In the genomic region with DNA sequence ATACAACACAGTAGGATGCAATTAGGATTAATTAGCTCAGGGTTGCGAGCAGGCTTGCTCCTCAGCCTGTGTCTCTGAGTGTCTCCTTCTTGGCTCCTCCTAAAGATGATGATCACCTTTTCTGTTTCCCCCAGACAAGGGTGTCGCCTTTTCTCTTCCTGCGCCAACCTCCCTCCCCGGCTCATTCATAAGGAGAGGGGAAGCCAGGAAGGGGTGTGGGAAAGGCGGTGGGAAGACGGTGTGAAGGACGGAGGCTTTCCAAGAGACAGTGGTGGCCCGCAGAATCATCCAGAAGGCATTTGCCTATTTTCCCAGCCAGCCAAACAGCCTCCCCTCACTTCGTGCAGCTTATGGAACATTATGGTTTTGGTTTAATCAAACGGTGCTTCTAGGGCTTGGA, we compare ENCODE assay signal across 16 mouse cellular contexts. TPM values are rescaled to one million over a fixed set of nuclear protein-coding genes. Genes with fewer than 3 reads are reported as not detected.
"Had no signal": no experiment of that assay in that cellular context is flagged by ENCODE, and none has a peak within 500 bp of the region (broad histone marks: within the 10 kb centered on the region; RNA-seq: fewer than 3 reads in every experiment).

No protein-coding gene starts in this region.

- ATAC-seq: inflammation-experienced regulatory T-cells, adult 6 months; intestine, embryonic 16.5 days had no signal

- H3K4me3 ChIP-seq: layer of hippocampus, adult 2 months; left cerebral cortex, adult 2 months; liver, embryonic 13.5 days had no signal

- H3K4me2 ChIP-seq: liver, embryonic 13.5 days; midbrain, embryonic 11.5 days had no signal

- H3K9ac ChIP-seq: liver, embryonic 13.5 days had no signal

- H3K36me3 ChIP-seq: liver, embryonic 13.5 days had no signal

- H3K9me3 ChIP-seq: liver, embryonic 13.5 days had no signal

- DNase-seq: layer of hippocampus, adult 9-11 months; layer of hippocampus, postnatal 36 days; liver, embryonic 13.5 days; lung, adult 2 months; lung, postnatal 14 days; lung, postnatal 4 days; midbrain, embryonic 14.5 days; thymus, adult 18-20 months; thymus, postnatal 36 days had no signal

- H3K27ac ChIP-seq: layer of hippocampus, adult 2 months; left cerebral cortex, adult 2 months; liver, embryonic 13.5 days had no signal

RNA-seq across cellular contexts. Expression of gene Sema5b, which starts 1.9 kb away (rescaled TPM):
- total RNA-seq: megakaryocyte progenitor cell, adult 5-6 weeks; megakaryocyte-erythroid progenitor cell, adult 5-6 weeks had no signal
- polyA plus RNA-seq: inflammation-experienced regulatory T-cells, adult 6 months had no signal
